8 mouse cellular contexts compared by ENCODE assay signal in genomic region chr7:131370648-131371469, GRCm38 (mm10). TPM values are rescaled to one million over a fixed set of nuclear protein-coding genes. Genes with fewer than 3 reads are reported as not detected.
A peak's percentile ranks its signal among the peaks of the same experiment; 100 is the strongest.
DNase-seq lines count a peak whose midpoint lies in the region; ATAC-seq and TF ChIP-seq lines count a peak whose summit lies in the region.

TSS of gene Pstk (plus strand) at chr7:131371141.

- TF ChIP-seq EP300 in lung, postnatal 0 days (IDR thresholded peaks at IDR 0.05), result no peak

- peaks cover 16% of the 10 kb centered on the region for H3K4me1 ChIP-seq in hindbrain, embryonic 10.5 days (replicated peaks)
- H3K4me1 ChIP-seq in lung, postnatal 0 days (ENCODE audit: insufficient read depth, low read depth, low read length), result 0 out of 2 replicates have a peak, but pooled peaks cover 3% of the 10 kb centered on the region

- ATAC-seq in frontal cortex, adult (ENCODE audit: low TSS enrichment), result peak; percentile 95
- ATAC-seq in lung, postnatal 0 days, result peak; percentile 96

- peaks cover 19% of the 10 kb centered on the region for H3K36me3 ChIP-seq in hindbrain, embryonic 10.5 days
- H3K36me3 ChIP-seq in lung, postnatal 0 days (ENCODE audit: insufficient read depth, low read length), result no peaks in the 10 kb centered on the region

- no peaks in the 10 kb centered on the region for H3K27me3 ChIP-seq in hindbrain, embryonic 10.5 days (ENCODE audit: insufficient read depth, poor library complexity, severe bottlenecking)
- no peaks in the 10 kb centered on the region for H3K27me3 ChIP-seq in lung, postnatal 0 days (replicated peaks; ENCODE audit: insufficient read depth, low read length)

- H3K9ac ChIP-seq in lung, postnatal 0 days (replicated peaks; ENCODE audit: low read depth), result peak within 1 kb of the TSS; percentile 56

- DNase-seq in MN1 (ENCODE audit: low spot score), result peak; percentile 92
- DNase-seq in cerebellum, adult 9-10 months, result peak; percentile 93
- DNase-seq in hindbrain, embryonic 10.5 days (ENCODE audit: low spot score), result peak; percentile 92
- peak; percentile 91 for DNase-seq in layer of hippocampus, adult 9-11 months
- DNase-seq in lung, postnatal 0 days (ENCODE audit: low spot score), result peak; percentile 93
- DNase-seq in ovary, postnatal 14 days (ENCODE audit: low spot score), result peak; percentile 84
- peak; percentile 83 for DNase-seq in thymus, postnatal 14 days

- H3K27ac ChIP-seq in hindbrain, embryonic 10.5 days, result peak within 1 kb of the TSS; percentile 92
- peak within 1 kb of the TSS; percentile 91 for H3K27ac ChIP-seq in lung, postnatal 0 days (ENCODE audit: low read length)

- H3K4me2 ChIP-seq in lung, postnatal 0 days (replicated peaks; ENCODE audit: low read depth, low read length), result peak within 1 kb of the TSS; percentile 79

- no peaks in the 10 kb centered on the region for H3K9me3 ChIP-seq in hindbrain, embryonic 10.5 days
- no peaks in the 10 kb centered on the region for H3K9me3 ChIP-seq in lung, postnatal 0 days (ENCODE audit: low read length)

- peak; percentile 90 for TF ChIP-seq CTCF in lung, postnatal 0 days (IDR thresholded peaks at IDR 0.05)

- WGBS in hindbrain, embryonic 10.5 days, result 5% methylated on average over 47 of the region's 47 CpGs
- 4% methylated on average over 47 of the region's 47 CpGs for WGBS in lung, postnatal 0 days

- peak within 1 kb of the TSS; percentile 63 for H3K4me3 ChIP-seq in hindbrain, embryonic 10.5 days
- peak within 1 kb of the TSS; percentile 63 for H3K4me3 ChIP-seq in lung, postnatal 0 days (ENCODE audit: low read depth, low read length)

RNA-seq across cellular contexts. Expression of gene Pstk, which starts in this region (rescaled TPM):
- 68.1 and 70.9 TPM in 2 replicates for polyA plus RNA-seq in hindbrain, embryonic 10.5 days (2016; fragmentation: Nextera tagmentation; extraction: Ambion mirVana)
- polyA plus RNA-seq in lung, postnatal 0 days (2015; fragmentation: Nextera tagmentation; extraction: Ambion mirVana), result 30.5 and 32.7 TPM in 2 replicates

Comparison
In these comparisons a context has a peak if more than half of its experiments do, and no peak if none do; other contexts are left out.
1. Peak in every context shown above with its lines: DNase-seq, ATAC-seq, H3K4me3 ChIP-seq and H3K27ac ChIP-seq.